Mouse (Mus musculus): ENCODE data around the gene Fam216b. TPM values are rescaled to one million over a fixed set of nuclear protein-coding genes. Genes with fewer than 3 reads are reported as not detected.

The Fam216b gene
- total RNA-seq (2017), result not detected in 2 replicates

DNA sequence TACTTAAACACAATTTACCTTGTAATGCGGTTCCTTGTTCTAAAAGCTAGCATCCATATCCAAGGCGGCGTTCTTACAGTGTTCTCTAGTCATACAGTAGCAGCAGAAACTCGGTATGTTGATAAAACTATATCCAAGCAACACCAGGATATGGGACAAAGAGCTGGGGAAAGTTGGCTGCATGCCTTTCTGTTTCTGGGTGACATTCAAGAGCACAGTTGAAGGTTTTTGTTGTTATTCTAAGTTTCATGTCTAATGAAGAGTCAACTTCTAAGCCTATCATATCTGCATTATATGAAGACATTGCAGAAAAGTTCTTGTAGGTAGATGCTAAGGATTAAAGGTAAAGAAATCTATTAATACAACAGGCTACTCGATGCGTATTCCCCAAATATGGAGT, at the start of gene Fam216b:
Gene Fam216b (minus strand): TSS at position 101 of the 400 bp plus-strand sequence.
- no peak for ATAC-seq (ENCODE audit: extremely low read depth, insufficient number of reproducible peaks, low FRiP score, poor library complexity, severe bottlenecking)

GRCm38 (mm10) chr14:78132368-78133052, 43.7 kb upstream of the Fam216b start:
- ATAC-seq (ENCODE audit: extremely low read depth, insufficient number of reproducible peaks, low FRiP score, poor library complexity, severe bottlenecking), result no peak

- ATAC-seq (ENCODE audit: extremely low read depth, insufficient number of reproducible peaks, low FRiP score, poor library complexity, severe bottlenecking), result no peak
Observed at GRCm38 (mm10) chr14:78126670-78127069, 37.9 kb upstream of the Fam216b start.

DNA sequence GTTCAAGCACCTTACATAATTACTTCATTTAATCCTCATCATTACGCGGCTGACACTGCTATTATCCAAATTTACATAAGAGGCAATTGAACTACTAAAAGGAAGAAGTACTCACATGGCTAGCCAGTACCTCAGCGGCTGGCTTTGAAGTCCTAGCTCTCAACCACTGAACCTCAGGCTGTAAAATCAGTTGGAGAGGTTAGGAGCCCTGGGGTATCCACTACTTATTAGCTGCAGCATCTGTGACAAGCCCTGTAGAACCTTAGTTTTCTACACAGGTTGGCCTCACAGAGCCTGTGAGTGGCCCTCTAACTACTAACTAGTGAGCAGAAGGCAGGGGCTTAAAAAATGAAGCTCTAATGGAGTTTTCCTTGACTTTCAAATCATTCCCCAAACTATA, 31.5 kb upstream of the Fam216b start:
- ATAC-seq (ENCODE audit: extremely low read depth, insufficient number of reproducible peaks, low FRiP score, poor library complexity, severe bottlenecking), result no peak

GRCm38 (mm10) chr14:78119449-78120200, 30.8 kb upstream of the Fam216b start:
- ATAC-seq (ENCODE audit: extremely low read depth, insufficient number of reproducible peaks, low FRiP score, poor library complexity, severe bottlenecking), result no peak

GRCm38 (mm10) chr14:78117671-78118070, 28.9 kb upstream of the Fam216b start:
- ATAC-seq (ENCODE audit: extremely low read depth, insufficient number of reproducible peaks, low FRiP score, poor library complexity, severe bottlenecking), result no peak

GRCm38 (mm10) chr14:78117268-78117667, 28.5 kb upstream of the Fam216b start:
- ATAC-seq (ENCODE audit: extremely low read depth, insufficient number of reproducible peaks, low FRiP score, poor library complexity, severe bottlenecking), result no peak

GRCm38 (mm10) chr14:78112466-78112865, 23.7 kb upstream of the Fam216b start:
- ATAC-seq (ENCODE audit: extremely low read depth, insufficient number of reproducible peaks, low FRiP score, poor library complexity, severe bottlenecking), result no peak

- no peak for ATAC-seq (ENCODE audit: extremely low read depth, insufficient number of reproducible peaks, low FRiP score, poor library complexity, severe bottlenecking)
Observed at GRCm38 (mm10) chr14:78110871-78111270, 22.1 kb upstream of the Fam216b start.

DNA sequence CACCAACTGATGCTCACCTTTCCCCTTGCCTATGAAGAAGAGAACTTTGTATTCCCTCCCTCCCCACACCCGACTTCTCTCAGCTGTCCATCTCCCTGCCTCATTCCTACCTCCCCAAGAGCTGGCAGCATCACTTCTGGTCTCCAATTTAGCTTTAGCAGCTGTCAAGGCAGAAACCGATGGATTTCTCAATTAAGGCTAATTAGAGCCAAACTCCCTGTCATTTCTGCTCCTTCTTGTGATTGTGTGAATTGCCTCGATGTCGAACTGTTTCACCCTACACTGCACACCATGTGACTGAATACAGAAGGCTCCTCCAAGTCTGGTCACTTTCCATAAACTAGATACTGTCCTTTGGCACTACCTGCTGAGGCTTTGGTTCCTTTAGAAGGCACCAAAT, 20.6 kb upstream of the Fam216b start:
- ATAC-seq (ENCODE audit: extremely low read depth, insufficient number of reproducible peaks, low FRiP score, poor library complexity, severe bottlenecking), result no peak

GRCm38 (mm10) chr14:78108388-78108787, 19.6 kb upstream of the Fam216b start:
- no peak for ATAC-seq (ENCODE audit: extremely low read depth, insufficient number of reproducible peaks, low FRiP score, poor library complexity, severe bottlenecking)

GRCm38 (mm10) chr14:78089591-78089990, 784 bp upstream of the Fam216b start:
- no peak for ATAC-seq (ENCODE audit: extremely low read depth, insufficient number of reproducible peaks, low FRiP score, poor library complexity, severe bottlenecking)

DNA sequence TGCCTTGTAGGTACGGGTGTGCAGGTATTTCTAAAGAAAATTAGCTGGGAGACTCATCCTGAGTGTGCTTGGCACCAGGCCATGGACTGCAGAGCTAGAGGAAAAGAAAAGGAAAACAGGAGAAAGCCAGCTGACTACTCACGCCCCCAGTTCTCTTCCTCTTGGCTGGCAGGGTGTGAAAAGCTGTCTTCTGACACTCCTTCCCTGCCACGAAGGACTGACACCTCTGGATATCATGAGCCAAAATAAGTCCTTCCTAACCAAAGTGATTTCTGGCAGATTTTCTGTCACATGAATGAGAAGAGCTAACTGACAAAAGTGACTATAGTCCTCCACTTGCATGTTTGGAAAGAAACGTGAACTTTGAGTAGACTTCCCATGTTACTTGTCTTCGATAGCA, 5.3 kb downstream of the Fam216b start:
- ATAC-seq (ENCODE audit: extremely low read depth, insufficient number of reproducible peaks, low FRiP score, poor library complexity, severe bottlenecking), result no peak

- no peak for ATAC-seq (ENCODE audit: extremely low read depth, insufficient number of reproducible peaks, low FRiP score, poor library complexity, severe bottlenecking)
Observed at GRCm38 (mm10) chr14:78077508-78077907, 11.3 kb downstream of the Fam216b start.

- no peak for ATAC-seq (ENCODE audit: extremely low read depth, insufficient number of reproducible peaks, low FRiP score, poor library complexity, severe bottlenecking)
Observed at GRCm38 (mm10) chr14:78065938-78066710, 22.7 kb downstream of the Fam216b start.

- no peak for ATAC-seq (ENCODE audit: extremely low read depth, insufficient number of reproducible peaks, low FRiP score, poor library complexity, severe bottlenecking)
Observed at GRCm38 (mm10) chr14:78062484-78062883, 26.3 kb downstream of the Fam216b start.

- ATAC-seq (ENCODE audit: extremely low read depth, insufficient number of reproducible peaks, low FRiP score, poor library complexity, severe bottlenecking), result no peak
Observed at GRCm38 (mm10) chr14:78060609-78060951, 28.2 kb downstream of the Fam216b start.

GRCm38 (mm10) chr14:78059878-78060608, 28.8 kb downstream of the Fam216b start:
- ATAC-seq (ENCODE audit: extremely low read depth, insufficient number of reproducible peaks, low FRiP score, poor library complexity, severe bottlenecking), result no peak

- ATAC-seq (ENCODE audit: extremely low read depth, insufficient number of reproducible peaks, low FRiP score, poor library complexity, severe bottlenecking), result no peak
Observed at GRCm38 (mm10) chr14:78057362-78057761, 31.4 kb downstream of the Fam216b start.
